Mouse (Mus musculus): Measurements from ENCODE around the gene Rnls.
A peak's percentile ranks its signal among the peaks of the same experiment; 100 is the strongest.

The Rnls gene

DNA sequence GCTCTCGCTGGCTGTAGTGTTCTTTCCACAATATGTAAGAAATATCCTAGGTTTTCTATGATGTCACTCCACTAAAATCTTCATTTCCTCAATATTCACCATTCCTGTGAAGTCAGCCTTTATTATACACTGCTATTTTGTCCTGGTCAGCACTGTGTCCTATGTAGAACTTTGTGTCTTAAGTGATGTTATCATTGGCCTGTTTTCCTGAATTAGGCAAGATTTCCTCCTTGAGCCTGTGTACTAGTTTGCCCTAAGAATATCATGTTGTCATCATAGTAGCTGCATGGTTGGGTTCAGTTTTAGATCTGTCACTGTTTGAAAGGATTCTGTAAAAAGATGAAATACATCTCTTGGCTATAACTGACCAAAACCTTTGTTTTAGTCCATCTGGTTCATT, 203.3 kb downstream of the Rnls start:
- no peak for DNase-seq (ENCODE audit: low spot score in 2 of 2)

DNA sequence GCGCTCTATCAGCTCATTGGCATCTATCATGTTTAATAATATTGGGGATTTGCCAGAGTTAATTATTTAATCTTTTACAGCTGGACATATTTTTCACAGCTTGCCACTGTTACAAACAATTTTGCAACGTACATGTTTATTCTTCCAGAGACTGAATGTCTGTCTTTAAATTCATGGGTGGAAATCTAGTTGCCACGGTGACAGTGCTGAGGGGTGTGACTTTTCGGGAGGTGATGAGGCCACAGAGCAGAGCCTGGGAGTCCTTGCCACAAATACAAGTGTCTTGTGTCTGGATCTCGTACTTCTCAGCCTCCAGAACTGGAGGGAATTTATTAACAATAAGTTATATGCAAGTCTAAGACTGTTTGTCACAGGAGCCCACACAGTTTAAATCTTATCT, 212.5 kb downstream of the Rnls start:
- no peak for DNase-seq (ENCODE audit: low spot score in 2 of 2)

DNA sequence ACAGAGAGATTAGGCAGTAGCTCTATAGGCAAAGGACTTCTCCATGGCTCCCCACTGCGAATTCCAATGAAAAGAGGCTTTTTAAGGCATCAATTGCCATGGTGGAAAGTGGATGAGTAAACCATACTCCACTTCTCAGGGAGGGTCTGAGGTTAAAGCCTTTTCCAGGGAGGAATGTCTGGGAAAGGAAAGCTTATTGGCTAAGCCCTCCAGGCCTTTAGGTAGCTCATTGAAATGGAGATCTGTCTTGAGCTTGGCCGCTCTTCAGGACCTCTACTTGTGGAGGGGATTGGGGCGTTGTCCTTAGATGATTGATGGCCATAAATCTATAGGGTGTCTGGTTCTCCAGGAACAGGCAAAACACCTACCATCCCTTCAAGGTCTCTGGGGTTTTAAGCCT, 213.2 kb downstream of the Rnls start:
- no peak for DNase-seq (ENCODE audit: low spot score in 2 of 2)

DNA sequence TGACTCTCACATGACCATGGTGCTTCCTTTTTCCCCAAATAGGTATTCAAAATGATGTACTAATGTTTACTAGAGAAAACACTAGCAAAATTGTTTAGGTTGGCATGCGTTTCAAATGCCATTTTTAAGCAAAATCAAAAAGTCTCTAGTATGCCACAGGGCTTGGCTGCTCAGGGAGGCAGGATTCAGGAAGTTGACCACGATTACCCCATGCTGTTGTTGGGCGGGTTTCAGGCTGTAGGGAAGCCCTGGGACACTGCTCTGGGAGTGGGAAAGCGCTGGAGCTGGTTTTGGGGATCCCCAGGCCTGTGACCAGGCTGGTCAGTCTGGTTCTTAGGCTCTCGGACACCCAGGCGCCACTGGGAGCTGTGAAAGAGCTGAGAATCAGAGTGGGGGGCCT, 213.7 kb downstream of the Rnls start:
- DNase-seq (ENCODE audit: low spot score in 2 of 2) = no peak

DNA sequence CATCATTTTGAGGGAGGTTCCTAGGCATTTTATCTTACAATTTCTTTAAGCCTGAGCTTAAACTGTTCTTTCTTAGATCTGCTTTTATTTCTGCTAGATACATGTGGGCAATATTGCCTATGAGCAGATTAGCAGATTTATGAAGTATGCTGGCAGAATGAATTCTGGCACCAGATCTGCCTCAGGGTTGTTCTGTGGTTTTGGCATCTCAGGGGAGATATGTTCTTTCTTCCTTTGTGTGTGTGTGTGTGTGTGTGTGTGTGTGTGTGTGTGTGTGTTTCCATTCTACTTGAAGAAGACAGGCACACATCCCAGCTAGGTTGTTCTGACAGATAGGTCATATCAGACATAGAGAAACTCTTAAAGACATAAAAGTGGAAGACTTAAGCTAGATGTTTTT, 218.1 kb downstream of the Rnls start:
- DNase-seq (ENCODE audit: low spot score in 2 of 2) = no peak

DNA sequence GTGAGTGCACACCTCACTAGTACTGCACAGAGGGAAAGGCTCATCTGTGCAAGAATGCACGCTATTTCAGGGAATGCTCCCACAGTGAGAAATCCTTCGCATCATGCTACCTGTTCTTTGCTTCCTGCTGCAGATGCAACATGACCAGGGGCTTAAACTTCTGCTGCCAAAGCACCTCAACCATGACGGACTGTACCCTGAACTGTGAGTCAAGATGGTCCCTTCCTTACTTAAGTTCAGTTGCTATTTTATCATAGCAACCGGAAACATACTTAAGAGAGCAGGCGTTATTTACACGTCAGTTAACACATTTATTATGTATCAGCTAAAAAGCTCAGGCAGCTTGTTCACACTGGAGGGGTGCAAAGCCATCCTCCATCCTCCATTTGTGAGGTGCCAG, 222.2 kb downstream of the Rnls start:
- no peak for DNase-seq (ENCODE audit: low spot score in 2 of 2)

DNA sequence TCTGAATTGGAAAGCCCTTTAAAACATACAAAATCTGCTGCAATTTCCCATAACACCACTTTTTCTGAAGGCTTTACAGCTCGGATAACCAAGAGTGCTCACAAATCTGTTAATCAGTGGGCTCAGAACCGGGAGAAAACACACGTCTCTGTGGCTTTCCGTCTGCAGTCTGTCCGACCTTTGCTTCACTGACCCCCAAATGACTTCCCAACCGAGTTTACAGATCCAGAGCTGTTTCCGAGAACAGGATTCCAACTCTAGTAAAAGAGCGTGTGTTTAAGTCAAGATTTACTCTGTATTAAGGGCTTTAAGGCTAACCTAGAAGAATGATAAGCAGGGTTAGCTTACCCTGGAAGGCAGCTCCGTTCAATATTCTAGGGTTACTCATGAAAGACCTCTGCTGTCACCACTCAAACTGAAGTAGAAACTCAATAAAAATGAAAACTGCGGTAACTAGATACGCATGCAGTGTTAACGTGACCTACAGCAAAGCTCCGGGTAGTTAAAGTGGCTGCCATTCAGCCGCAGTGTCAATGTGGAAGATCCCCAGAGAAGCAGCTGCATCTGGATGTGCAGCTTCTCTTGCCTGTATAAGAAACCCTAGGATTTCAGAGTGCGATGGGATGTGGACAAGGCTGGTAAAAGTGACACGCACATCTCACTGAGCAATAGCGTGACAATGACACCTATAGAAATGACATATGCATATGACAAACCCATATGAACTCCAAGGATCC, 224.4 kb downstream of the Rnls start:
- no peak for DNase-seq (ENCODE audit: low spot score in 2 of 2)

DNA sequence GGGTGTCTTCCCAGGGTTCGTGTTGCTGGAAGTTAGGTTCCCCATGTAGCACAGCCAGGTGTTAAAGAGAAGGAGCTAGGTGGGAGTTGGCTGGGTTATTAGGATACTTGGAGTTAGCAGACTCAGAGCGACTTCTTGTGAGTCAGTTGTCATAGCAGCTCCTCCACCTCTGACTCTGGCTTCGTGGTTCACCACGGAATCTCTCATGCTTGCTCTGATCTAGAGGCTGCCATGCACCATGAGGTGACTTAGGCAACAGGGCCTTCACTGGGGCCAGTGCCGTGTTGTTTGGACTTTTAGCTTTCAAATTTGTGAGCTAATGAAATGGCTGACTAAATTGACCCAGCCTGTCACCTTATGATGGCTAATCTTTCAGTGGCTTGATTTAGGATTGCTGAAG, 227.3 kb downstream of the Rnls start:
- no peak for DNase-seq (ENCODE audit: low spot score in 2 of 2)

DNA sequence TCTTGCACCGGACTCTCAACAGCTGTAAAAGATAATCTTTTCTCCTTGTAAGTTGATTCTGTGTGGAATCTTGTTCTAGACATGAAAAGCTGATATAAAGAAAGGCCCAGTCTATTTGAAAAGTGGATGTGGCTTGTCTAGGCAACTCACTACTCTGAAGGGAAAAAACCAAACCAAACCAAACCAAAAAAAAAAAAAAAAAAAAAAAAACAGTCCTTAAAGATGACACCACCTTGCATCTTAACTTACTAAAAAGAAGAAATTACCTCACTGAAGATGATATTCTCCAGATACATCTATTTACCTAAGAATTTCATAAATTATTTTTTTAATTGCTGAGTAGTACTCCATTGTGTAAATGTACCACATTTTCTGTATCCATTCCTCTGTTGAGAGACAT, 230.2 kb downstream of the Rnls start:
- DNase-seq (ENCODE audit: low spot score in 2 of 2) = no peak

DNA sequence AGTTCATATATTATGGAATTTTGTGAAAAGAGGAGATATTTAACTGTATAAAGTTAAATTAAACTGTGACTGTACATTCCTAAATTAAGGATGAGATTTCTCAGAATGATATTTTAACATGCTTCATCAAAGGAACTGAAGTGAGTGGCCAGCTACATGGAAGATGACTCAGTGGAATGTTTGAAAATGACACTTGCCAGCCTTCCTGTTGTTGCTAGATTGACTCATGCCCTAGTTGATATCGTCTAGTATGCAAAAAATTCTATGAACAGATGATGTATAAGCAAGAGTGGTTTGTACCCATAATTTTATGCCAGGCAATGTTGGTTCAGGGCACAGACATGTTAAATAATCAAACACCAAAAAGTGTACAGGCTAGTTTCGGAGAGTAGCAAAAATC, 232.2 kb downstream of the Rnls start:
- DNase-seq (ENCODE audit: low spot score in 2 of 2) = no peak

DNA sequence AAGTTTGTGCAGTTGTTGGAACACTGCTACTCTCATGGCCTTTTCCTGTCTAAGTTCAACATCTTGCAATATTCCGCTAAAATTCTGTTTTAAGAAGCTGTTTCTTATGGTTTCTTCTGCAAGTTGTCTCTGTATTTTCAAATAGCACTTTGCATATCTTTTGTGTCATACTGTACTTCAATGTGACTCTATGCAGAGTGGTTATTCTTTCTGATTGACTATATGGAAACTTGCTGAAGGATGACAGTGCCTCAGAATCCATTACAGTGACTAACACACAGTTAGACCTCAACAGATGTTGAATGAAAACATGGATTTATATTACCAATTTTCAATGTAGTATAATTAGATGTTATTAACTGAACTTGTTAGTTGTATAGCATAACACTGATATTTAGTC, 232.9 kb downstream of the Rnls start:
- no peak for DNase-seq (ENCODE audit: low spot score in 2 of 2)

DNA sequence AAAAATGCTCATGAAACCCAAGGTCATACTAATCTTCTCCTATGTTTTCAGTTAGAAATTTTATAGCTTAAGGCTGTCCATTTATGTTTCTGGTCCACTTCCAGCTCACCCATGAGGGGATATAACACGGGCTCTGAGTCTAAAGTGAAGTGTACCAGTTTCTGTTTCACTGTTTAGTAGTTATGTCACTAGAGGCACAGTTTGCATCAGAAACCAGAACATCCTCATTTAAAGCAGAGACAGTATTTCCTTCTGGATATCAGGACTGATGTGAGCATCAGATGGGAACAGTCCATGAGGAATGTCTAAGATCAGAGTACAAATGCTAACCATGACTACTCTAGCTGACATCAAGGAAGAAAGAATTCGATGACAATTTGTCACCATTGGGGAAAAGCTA, 233.9 kb downstream of the Rnls start:
- no peak for DNase-seq (ENCODE audit: low spot score in 2 of 2)

DNA sequence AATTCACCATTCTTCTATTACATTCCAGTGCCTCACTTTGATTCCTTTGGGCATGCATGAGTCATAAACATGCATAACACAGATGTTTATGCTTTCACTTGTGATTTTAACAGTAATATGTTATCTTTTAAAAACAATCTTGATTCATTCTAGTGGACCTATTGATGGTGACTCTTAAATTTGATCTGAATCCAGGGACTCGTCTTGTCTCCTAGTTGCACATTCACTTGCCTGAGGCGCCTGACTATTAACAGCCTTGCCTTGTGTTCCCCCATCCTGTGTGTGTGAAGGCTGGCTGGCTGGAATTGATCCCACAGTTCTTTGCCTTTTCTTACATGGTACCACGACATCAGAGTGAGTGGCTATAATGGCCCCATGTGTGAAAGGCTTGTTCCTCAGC, 243.7 kb downstream of the Rnls start:
- DNase-seq (ENCODE audit: low spot score in 2 of 2) = no peak

DNA sequence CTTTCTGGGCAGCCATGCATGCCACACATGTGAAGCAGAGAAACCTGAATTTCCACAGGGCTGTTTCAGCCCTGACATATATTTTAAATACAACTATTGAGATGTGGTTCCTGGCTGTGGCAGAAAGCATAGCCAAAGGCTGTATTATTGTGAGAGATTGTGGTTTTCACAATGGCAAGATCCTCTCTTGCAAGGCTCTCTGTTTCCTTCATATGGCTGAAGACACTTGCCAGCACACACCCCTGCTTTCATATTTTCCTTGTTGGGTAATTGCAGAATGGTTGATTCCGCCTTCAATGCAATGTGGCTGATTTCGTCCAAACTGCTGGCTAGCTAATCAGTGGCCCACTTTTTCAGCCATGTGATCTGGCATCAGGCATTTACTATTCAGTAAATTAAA, 248.9 kb downstream of the Rnls start:
- no peak for DNase-seq (ENCODE audit: low spot score in 2 of 2)

DNA sequence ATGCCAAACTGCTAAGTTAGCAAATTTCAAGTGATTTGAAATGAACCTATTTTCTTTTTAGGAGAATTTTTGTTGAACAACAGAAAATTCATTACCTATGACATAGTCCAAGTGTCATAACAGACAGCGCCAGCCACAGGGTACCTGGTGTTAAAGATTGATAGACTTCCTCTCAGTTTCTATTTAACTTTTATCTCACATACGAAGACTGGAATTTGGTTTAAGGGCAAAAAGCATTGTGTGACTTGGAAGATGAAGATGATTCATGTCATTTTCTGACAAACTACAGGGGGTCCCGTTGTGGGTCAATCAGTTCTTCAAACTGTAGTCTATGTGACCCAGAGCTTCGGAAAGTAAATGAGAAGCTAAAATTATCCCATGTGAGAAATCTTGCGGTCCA, 254.8 kb downstream of the Rnls start:
- no peak for DNase-seq (ENCODE audit: low spot score in 2 of 2)

DNA sequence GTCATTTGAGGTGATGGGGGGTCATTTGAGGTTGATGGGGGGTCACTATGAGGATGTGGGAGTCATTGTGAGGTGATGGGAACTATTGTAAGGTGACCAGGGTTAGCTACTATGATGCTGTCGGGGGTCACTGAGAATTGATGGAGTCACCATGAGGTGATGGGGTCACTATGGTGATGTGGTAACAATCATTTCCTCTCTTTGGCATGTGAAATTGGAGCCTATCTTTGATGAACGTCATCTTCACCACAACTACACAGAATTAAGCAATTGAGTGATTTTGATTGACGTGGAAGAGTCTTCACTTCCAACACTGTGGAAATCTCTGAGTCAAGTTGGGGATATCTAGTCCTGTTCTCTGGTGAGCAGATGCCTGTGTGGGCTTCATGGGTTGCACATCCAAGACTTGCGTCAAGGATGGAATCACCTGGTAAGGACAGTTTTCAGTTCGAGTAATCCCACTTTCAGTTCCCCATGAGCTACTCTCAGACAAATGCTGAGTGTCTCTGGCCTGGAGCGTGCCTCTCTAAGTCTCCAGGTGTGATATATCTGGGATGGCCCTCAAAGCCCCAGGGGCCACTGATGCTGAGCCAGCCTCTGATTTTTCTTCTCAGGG, 269.4 kb downstream of the Rnls start:
- DNase-seq (ENCODE audit: low spot score in 2 of 2) = no peak

DNA sequence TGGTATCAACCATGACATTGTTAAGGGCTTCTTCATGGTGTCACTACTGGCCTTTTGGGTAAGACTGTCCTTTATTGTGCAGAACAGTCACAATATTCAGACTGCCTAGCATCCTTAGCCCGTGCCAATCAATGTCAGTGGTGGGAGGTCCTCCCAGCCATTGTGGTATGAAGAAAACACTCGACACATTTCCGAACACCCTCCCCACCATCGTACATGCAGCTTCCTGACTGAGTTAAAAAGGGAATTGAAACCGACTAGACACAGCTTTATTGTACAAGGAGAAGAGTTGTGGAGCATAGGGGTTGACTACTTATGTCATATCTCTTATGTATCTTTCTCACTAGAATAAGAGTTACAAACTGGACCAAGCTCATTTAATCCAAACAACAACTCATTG, 272.1 kb downstream of the Rnls start:
- DNase-seq (ENCODE audit: low spot score in 2 of 2) = peak in 1 of 2 experiments; percentile 33

DNA sequence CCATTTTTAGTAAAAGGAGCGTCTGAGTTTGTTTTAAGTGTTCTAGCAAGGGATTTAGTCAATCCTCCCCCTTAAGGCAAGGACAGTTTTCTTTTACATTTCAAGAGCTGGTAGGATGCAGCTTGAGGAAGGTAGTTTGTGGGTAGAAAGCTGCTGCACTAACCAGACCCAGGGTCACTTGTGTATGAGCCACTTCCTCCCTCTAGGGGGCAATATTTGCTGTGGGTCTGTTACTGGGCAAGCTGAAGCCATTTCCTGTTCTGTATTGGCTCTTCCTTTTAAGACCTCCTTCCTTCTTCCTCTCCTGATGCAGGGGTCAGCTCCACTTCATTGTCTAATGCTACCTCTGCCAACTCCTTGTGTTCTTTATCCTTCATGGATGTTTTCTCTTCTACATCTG, 273.2 kb downstream of the Rnls start:
- peak in 1 of 2 experiments; percentile 46 for DNase-seq (ENCODE audit: low spot score in 2 of 2)

DNA sequence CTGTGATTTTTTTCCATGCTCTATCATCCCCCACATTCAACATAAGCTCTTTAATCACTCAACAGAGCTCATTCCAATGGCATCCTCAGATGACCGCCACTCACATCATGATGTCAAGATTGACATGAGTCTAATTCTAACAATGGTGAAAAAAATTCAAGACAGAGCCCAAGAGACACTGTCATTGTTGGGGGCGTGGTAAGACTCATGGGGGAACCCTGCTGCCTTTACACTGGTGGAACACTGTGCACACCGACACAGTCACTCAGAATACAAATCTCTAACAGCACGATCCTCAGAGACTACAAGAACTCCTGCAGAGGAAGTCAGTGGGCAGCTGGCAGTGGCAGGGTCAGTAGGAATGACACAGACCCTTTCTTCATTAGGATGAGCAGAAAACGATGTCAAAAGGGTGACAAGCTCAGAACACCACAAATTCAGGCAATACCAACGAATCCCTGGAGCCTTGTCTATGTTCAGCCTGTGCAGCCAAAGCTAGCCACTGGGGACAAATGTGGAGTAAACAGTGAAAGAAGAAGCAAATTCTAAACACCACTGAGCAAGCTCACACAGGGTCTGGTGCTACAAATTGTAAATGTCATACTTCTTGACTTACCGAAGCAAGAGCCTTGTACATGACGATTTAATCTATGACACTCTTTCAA, 277.3 kb downstream of the Rnls start:
- no peak for DNase-seq (ENCODE audit: low spot score in 2 of 2)

DNA sequence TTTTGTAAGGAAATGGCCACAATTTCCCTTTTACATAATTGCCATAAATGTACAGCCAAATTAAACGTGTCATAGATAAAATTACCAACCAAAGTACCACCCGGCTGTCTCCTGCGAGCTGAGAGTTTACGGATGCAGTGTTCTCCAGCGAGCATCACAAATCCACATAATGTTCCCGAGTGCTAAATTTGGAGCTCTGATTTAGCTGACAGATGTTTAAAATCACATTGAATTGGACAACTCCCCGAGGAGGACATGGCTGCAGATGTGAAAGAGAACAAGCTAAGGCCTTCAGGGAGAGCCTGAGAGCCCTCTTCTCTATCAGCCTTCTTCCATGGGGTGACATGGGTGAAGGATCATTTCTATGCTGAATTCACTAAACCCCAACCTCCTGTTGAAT, 278.3 kb downstream of the Rnls start:
- no peak for DNase-seq (ENCODE audit: low spot score in 2 of 2)

DNA sequence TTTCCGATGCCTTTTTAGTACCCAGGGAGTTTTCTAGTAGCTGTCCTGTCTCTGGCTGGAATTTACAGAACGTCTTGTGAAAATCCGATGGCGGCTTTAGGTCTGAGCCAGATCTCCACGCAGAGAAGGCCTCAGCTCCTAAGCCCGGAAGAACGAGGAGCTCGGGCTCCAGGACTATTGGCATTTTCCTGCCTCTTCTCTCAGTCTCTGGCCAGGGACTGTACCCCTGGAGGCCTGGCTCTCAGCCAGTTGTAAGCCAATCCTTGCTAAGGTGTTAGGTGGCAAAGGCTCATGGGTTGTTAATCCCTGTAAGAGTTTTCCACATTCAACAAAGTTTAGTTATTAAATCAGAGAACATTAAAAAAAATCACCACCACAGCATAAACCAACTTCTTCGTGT, 281.7 kb downstream of the Rnls start:
- no peak for DNase-seq (ENCODE audit: low spot score in 2 of 2)

DNA sequence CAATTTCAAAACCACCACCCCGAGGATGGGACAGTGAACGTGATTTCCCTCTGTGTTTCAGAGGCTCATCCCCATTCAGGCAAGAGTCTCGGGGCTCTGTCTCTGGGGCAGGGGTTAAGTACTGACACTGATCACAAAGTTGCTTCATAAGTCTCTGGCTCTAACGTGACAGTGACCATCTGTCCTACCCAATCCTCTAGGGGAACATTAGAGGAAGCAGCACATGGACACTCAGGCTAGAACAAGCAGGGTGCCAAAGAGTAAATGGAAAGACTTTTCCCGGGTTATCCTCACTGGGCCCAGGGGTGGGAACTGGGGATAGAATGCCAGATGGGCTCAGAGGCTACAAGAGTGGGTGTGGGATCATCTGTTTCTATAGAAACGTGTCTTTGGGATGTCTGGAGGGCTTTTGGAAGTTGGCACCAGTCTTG, 282.1 kb downstream of the Rnls start:
- DNase-seq (ENCODE audit: low spot score in 2 of 2) = no peak

DNA sequence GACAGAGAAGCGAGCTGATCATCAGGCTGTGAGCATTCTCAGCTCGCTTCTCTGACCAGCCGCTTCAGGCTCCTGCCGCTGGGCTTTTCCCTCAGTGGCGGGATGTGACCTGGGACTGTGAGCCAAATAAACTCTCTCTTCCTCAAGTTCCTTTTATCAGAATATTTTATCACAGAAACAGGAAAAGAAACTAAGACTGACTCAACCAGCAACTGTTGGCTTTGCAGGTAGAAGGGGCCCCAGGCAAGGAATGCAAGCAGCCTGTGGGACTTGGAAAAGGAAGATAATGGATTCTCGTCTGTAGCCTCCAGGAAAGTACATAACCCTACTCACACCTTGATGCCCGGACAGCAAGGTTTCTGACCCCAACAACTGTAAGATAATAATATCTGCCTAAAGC, 283.0 kb downstream of the Rnls start:
- no peak for DNase-seq (ENCODE audit: low spot score in 2 of 2)

All from spleen, postnatal 10 days (tissue).